ENCODE assay signal across 26 mouse cellular contexts in the genomic region with DNA sequence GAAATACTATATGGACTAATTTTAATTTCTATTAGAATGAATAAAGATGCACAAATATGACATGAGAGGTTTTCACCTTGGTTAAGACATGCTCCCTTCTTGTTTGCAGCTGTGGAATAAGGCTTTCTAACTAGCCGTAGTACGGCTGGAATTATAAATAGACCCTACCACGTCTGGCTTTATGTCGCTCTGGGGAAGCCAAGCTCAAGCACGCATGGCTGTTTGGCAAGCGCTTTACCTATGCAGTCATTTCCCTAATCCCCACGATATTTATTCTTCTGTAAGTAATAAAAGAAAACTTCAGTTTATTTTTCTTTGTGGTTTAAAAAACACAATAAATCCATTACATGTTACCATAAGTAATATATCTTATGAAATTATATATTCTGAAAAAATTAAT.
DNase-seq lines count a peak whose midpoint lies in the region; ATAC-seq and TF ChIP-seq lines count a peak whose summit lies in the region.
"Had no signal": no experiment of that assay in that cellular context is flagged by ENCODE, and none has a peak within 500 bp of the region (broad histone marks: within the 10 kb centered on the region; RNA-seq: fewer than 3 reads in every experiment).

No protein-coding gene starts in this region.

- H3K36me3 ChIP-seq in embryonic facial prominence, embryonic 14.5 days (ENCODE audit: control insufficient read depth, insufficient read depth, low read length): no peaks in the 10 kb centered on the region
- no peaks in the 10 kb centered on the region for H3K36me3 ChIP-seq in embryonic facial prominence, embryonic 10.5 days (replicated peaks)
- H3K36me3 ChIP-seq in heart, postnatal 0 days (replicated peaks; ENCODE audit: control insufficient read depth, insufficient read depth, low read length): no peaks in the 10 kb centered on the region
- no peaks in the 10 kb centered on the region for H3K36me3 ChIP-seq in hindbrain, postnatal 0 days (ENCODE audit: insufficient read depth, low read length)
- H3K36me3 ChIP-seq in hindbrain, embryonic 10.5 days: no peaks in the 10 kb centered on the region
- no peaks in the 10 kb centered on the region for H3K36me3 ChIP-seq in midbrain, embryonic 14.5 days (ENCODE audit: control insufficient read depth, insufficient read depth, low read length)
- no peaks in the 10 kb centered on the region for H3K36me3 ChIP-seq in midbrain, embryonic 13.5 days
- H3K36me3 ChIP-seq: embryonic facial prominence, embryonic 13.5 days; forebrain, embryonic 10.5 days; forebrain, embryonic 15.5 days; heart, embryonic 12.5 days; heart, embryonic 15.5 days; hindbrain, embryonic 13.5 days had no signal

- 45% methylated on average over 7 of the region's 7 CpGs for WGBS in embryonic facial prominence, embryonic 14.5 days
- 80% methylated on average over 7 of the region's 7 CpGs for WGBS in embryonic facial prominence, embryonic 10.5 days
- 13% methylated on average over 7 of the region's 7 CpGs for WGBS in heart, postnatal 0 days
- WGBS in hindbrain, postnatal 0 days: 53% methylated on average over 7 of the region's 7 CpGs
- WGBS in hindbrain, embryonic 10.5 days: 90% methylated on average over 7 of the region's 7 CpGs
- 47% methylated on average over 7 of the region's 7 CpGs for WGBS in midbrain, embryonic 14.5 days
- 58% methylated on average over 7 of the region's 7 CpGs for WGBS in midbrain, embryonic 13.5 days

- no peak for ATAC-seq in embryonic facial prominence, embryonic 14.5 days (ENCODE audit: low read depth)
- no peak for ATAC-seq in heart, postnatal 0 days (ENCODE audit: insufficient read depth, low read depth)
- no peak for ATAC-seq in hindbrain, postnatal 0 days
- ATAC-seq in midbrain, embryonic 14.5 days (ENCODE audit: low FRiP score, low TSS enrichment): no peak
- no peak for ATAC-seq in midbrain, embryonic 13.5 days
- ATAC-seq: activated CD4-positive, CD25-positive, alpha-beta regulatory T cell, adult 4 months; forebrain, embryonic 15.5 days; hindbrain, embryonic 16.5 days; inflammation-experienced regulatory T-cells, adult 6 months; intestine, embryonic 16.5 days had no signal

- H3K27me3 ChIP-seq in embryonic facial prominence, embryonic 14.5 days (replicated peaks; ENCODE audit: control insufficient read depth, insufficient read depth, low read length): no peaks in the 10 kb centered on the region
- H3K27me3 ChIP-seq in embryonic facial prominence, embryonic 10.5 days (replicated peaks; ENCODE audit: low read depth, poor library complexity, severe bottlenecking): no peaks in the 10 kb centered on the region
- no peaks in the 10 kb centered on the region for H3K27me3 ChIP-seq in heart, postnatal 0 days (ENCODE audit: control insufficient read depth, insufficient read depth, low read length)
- H3K27me3 ChIP-seq in hindbrain, postnatal 0 days (ENCODE audit: insufficient read depth, low read length): no peaks in the 10 kb centered on the region
- no peaks in the 10 kb centered on the region for H3K27me3 ChIP-seq in hindbrain, embryonic 10.5 days (ENCODE audit: insufficient read depth, poor library complexity, severe bottlenecking)
- no peaks in the 10 kb centered on the region for H3K27me3 ChIP-seq in midbrain, embryonic 14.5 days (ENCODE audit: control insufficient read depth, insufficient read depth, low read length)
- no peaks in the 10 kb centered on the region for H3K27me3 ChIP-seq in midbrain, embryonic 13.5 days
- H3K27me3 ChIP-seq: embryonic facial prominence, embryonic 13.5 days; forebrain, embryonic 15.5 days; heart, embryonic 12.5 days; heart, embryonic 15.5 days; hindbrain, embryonic 13.5 days had no signal

- TF ChIP-seq CTCF in heart, postnatal 0 days (IDR thresholded peaks at IDR 0.05; ENCODE audit: low read depth): no peak
- TF ChIP-seq CTCF in hindbrain, postnatal 0 days (IDR thresholded peaks at IDR 0.05; ENCODE audit: low read depth): no peak

- H3K4me1 ChIP-seq in embryonic facial prominence, embryonic 14.5 days (ENCODE audit: control insufficient read depth, insufficient read depth, low read length): no peaks in the 10 kb centered on the region
- H3K4me1 ChIP-seq in embryonic facial prominence, embryonic 10.5 days: peaks cover 5% of the 10 kb centered on the region
- peaks cover 7% of the 10 kb centered on the region; the same call in 1 of the 2 replicates for H3K4me1 ChIP-seq in heart, postnatal 0 days (ENCODE audit: control insufficient read depth, insufficient read depth)
- H3K4me1 ChIP-seq in hindbrain, postnatal 0 days (ENCODE audit: insufficient read depth, low read length): no peaks in the 10 kb centered on the region
- H3K4me1 ChIP-seq in hindbrain, embryonic 10.5 days (replicated peaks): no peaks in the 10 kb centered on the region
- H3K4me1 ChIP-seq in midbrain, embryonic 14.5 days (ENCODE audit: control insufficient read depth, insufficient read depth, low read length): no peaks in the 10 kb centered on the region
- H3K4me1 ChIP-seq in midbrain, embryonic 13.5 days (replicated peaks): 0 out of 2 replicates have a peak, but pooled peaks cover 4% of the 10 kb centered on the region
- H3K4me1 ChIP-seq: embryonic facial prominence, embryonic 13.5 days; forebrain, embryonic 15.5 days had no signal

- intact Hi-C loops in heart, postnatal 25 days (cut with DNase I): no loop called here

- no peak overlapping the region for H3K4me2 ChIP-seq in embryonic facial prominence, embryonic 14.5 days (ENCODE audit: low read depth, low read length)
- no peak overlapping the region for H3K4me2 ChIP-seq in heart, postnatal 0 days (ENCODE audit: low read depth, low read length)
- no peak overlapping the region for H3K4me2 ChIP-seq in hindbrain, postnatal 0 days (ENCODE audit: low read depth, low read length)
- no peak overlapping the region for H3K4me2 ChIP-seq in midbrain, embryonic 14.5 days (ENCODE audit: low read length)
- no peak overlapping the region for H3K4me2 ChIP-seq in midbrain, embryonic 13.5 days (replicated peaks)
- H3K4me2 ChIP-seq: embryonic facial prominence, embryonic 13.5 days; forebrain, embryonic 15.5 days; heart, embryonic 12.5 days; heart, embryonic 15.5 days; hindbrain, embryonic 13.5 days had no signal

- TF ChIP-seq EP300 in heart, postnatal 0 days (IDR thresholded peaks at IDR 0.05; ENCODE audit: low read depth): no peak

- H3K27ac ChIP-seq in embryonic facial prominence, embryonic 14.5 days (replicated peaks; ENCODE audit: low read depth, low read length): no peak overlapping the region
- no peak overlapping the region for H3K27ac ChIP-seq in embryonic facial prominence, embryonic 10.5 days (replicated peaks)
- no peak overlapping the region for H3K27ac ChIP-seq in heart, postnatal 0 days (ENCODE audit: low read depth)
- H3K27ac ChIP-seq in hindbrain, postnatal 0 days: no peak overlapping the region
- no peak overlapping the region for H3K27ac ChIP-seq in hindbrain, embryonic 10.5 days
- H3K27ac ChIP-seq in midbrain, embryonic 14.5 days (replicated peaks; ENCODE audit: low read depth, low read length): no peak overlapping the region
- no peak overlapping the region for H3K27ac ChIP-seq in midbrain, embryonic 13.5 days
- H3K27ac ChIP-seq: embryonic facial prominence, embryonic 13.5 days; forebrain, embryonic 10.5 days; forebrain, embryonic 15.5 days; heart, adult 2 months; heart, embryonic 15.5 days; hindbrain, embryonic 13.5 days had no signal

- H3K9me3 ChIP-seq in embryonic facial prominence, embryonic 14.5 days (ENCODE audit: control insufficient read depth, low read length): peaks cover 6% of the 10 kb centered on the region; the same call in 1 of the 2 replicates
- no peaks in the 10 kb centered on the region for H3K9me3 ChIP-seq in embryonic facial prominence, embryonic 10.5 days
- H3K9me3 ChIP-seq in heart, postnatal 0 days (replicated peaks; ENCODE audit: control insufficient read depth, low read length): no peaks in the 10 kb centered on the region
- H3K9me3 ChIP-seq in hindbrain, postnatal 0 days (ENCODE audit: low read length): no peaks in the 10 kb centered on the region
- no peaks in the 10 kb centered on the region for H3K9me3 ChIP-seq in hindbrain, embryonic 10.5 days
- no peaks in the 10 kb centered on the region; the same call in 1 of the 2 replicates for H3K9me3 ChIP-seq in midbrain, embryonic 14.5 days (ENCODE audit: control insufficient read depth, low read length)
- H3K9me3 ChIP-seq in midbrain, embryonic 13.5 days: peaks cover 3% of the 10 kb centered on the region; the same call in 1 of the 2 replicates
- H3K9me3 ChIP-seq: forebrain, embryonic 15.5 days; heart, embryonic 12.5 days; heart, embryonic 15.5 days; hindbrain, embryonic 13.5 days had no signal

- no peak overlapping the region for H3K4me3 ChIP-seq in embryonic facial prominence, embryonic 14.5 days (ENCODE audit: low read depth, low read length)
- no peak overlapping the region for H3K4me3 ChIP-seq in embryonic facial prominence, embryonic 10.5 days
- no peak overlapping the region for H3K4me3 ChIP-seq in heart, postnatal 0 days (ENCODE audit: low read depth, low read length)
- H3K4me3 ChIP-seq in hindbrain, postnatal 0 days (ENCODE audit: low read length): no peak overlapping the region
- no peak overlapping the region for H3K4me3 ChIP-seq in hindbrain, embryonic 10.5 days
- H3K4me3 ChIP-seq in midbrain, embryonic 14.5 days (replicated peaks; ENCODE audit: low read depth, low read length): no peak overlapping the region
- H3K4me3 ChIP-seq in midbrain, embryonic 13.5 days (replicated peaks): no peak overlapping the region
- H3K4me3 ChIP-seq: embryonic facial prominence, embryonic 13.5 days; forebrain, embryonic 10.5 days; forebrain, embryonic 15.5 days; heart, adult 2 months; heart, embryonic 12.5 days; heart, embryonic 15.5 days; hindbrain, embryonic 13.5 days had no signal

- DNase-seq in embryonic facial prominence, embryonic 14.5 days (ENCODE audit: low spot score): peak; percentile 53
- DNase-seq in embryonic facial prominence, embryonic 10.5 days (ENCODE audit: low spot score): no peak
- peak; percentile 37 for DNase-seq in heart, postnatal 0 days (ENCODE audit: low spot score)
- no peak for DNase-seq in heart, postnatal 25 days (ENCODE audit: low spot score)
- DNase-seq in hindbrain, postnatal 0 days (ENCODE audit: low spot score): peak; percentile 21
- no peak for DNase-seq in hindbrain, embryonic 10.5 days (ENCODE audit: low spot score)
- peak; percentile 38 for DNase-seq in midbrain, embryonic 14.5 days
- DNase-seq: adrenal gland, adult 8-10 months; adrenal gland, postnatal 25 days; cerebellum, adult 2 months; cerebellum, adult 9-11 months; cerebellum, postnatal 25 days; gastrocnemius, postnatal 25 days; kidney, adult 18-20 months had no signal

- H3K9ac ChIP-seq in embryonic facial prominence, embryonic 14.5 days (ENCODE audit: low read depth, low read length): no peak overlapping the region
- H3K9ac ChIP-seq in heart, postnatal 0 days (replicated peaks; ENCODE audit: low read depth, low read length): no peak overlapping the region
- H3K9ac ChIP-seq in hindbrain, postnatal 0 days (replicated peaks; ENCODE audit: low read length): no peak overlapping the region
- H3K9ac ChIP-seq in midbrain, embryonic 14.5 days (replicated peaks; ENCODE audit: low read length): no peak overlapping the region
- H3K9ac ChIP-seq in midbrain, embryonic 13.5 days (replicated peaks): no peak overlapping the region
- H3K9ac ChIP-seq: embryonic facial prominence, embryonic 13.5 days; forebrain, embryonic 15.5 days; heart, embryonic 12.5 days; heart, embryonic 15.5 days; hindbrain, embryonic 13.5 days had no signal

Comparison
In these comparisons a context has a peak if more than half of its experiments do, and no peak if none do; other contexts are left out.
1. DNase-seq: peak in embryonic facial prominence, embryonic 14.5 days (single experiment), heart, postnatal 0 days (single experiment), hindbrain, postnatal 0 days (single experiment) and midbrain, embryonic 14.5 days (single experiment); none in embryonic facial prominence, embryonic 10.5 days (single experiment), heart, postnatal 25 days (single experiment) and hindbrain, embryonic 10.5 days (single experiment).